Mouse (Mus musculus): ENCODE results near the gene Lcn10. TPM values are rescaled to one million over a fixed set of nuclear protein-coding genes. Genes with fewer than 3 reads are reported as not detected.

Gene Lcn10
- polyA plus RNA-seq, 1 experiment from 2014 or later, result not detected

DNA sequence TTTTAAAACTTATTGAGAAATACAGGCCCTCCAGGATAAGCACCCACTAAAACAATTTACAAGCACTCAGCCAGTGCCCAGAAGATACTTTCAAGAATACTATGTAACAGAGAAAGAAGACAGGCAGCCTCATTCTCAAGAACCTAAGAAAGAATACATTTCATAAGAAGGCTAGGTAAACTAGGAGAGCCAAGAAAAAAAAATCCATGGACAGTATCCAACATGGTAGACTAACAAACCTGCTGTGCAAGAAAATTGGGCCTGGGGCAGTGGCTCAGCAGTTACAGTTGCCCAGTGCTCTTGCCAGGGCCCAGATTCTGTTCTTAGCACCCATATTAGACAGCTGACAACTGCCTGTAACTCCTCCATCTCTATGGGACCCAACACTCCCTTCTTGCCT is 34.7 kb downstream of the Lcn10 start:
- Histone ChIP-seq H3K27me3 (ENCODE audit: control insufficient read depth, insufficient read depth, low read length) (no peaks in the 10 kb centered on the region), H3K9ac (replicated peaks; ENCODE audit: low read depth, low read length) (no peak overlapping the region)
- no peak for ATAC-seq (ENCODE audit: low read depth)

DNA sequence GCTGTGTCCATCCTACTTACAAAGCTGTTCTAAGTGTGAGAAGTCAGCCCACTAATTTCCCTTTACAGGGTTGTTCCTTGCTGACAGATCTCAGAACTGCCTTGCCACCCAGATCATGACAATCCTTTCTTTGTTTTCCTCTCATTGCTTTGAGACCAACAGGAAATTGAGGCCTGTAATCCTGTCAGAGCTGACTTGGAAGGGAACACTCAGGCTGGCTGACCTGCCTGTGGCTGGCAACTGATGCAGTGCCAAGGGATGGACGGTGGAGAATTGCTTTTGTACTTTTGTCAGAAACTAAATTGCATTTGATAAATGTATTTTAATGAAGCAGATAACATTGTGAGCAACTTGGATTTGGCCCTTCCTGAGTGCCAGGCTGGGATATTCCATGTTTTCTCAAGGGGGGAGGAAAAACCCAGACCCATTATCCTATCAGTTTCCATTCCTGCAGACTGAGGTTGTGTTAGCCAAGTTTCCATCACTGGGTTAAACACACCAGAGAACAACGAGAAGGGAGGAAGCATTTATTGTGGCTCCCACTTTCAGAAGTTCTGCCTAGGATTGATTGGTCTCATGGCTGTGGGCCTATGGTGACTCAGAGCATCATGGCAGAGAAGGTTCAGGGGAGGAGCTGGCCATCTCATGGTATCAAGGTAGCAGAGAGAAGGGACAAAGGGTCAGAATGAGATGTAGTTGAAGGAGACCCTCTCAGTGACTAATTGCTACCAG is 50.8 kb downstream of the Lcn10 start:
- Histone ChIP-seq H3K4me3 (ENCODE audit: low read depth, low read length) (no peak overlapping the region), H3K9me3 (ENCODE audit: control insufficient read depth, low read length) (no peaks in the 10 kb centered on the region), H3K27ac (ENCODE audit: low read depth, low read length) (no peak overlapping the region), H3K4me1 (ENCODE audit: control insufficient read depth, insufficient read depth, low read length) (no peaks in the 10 kb centered on the region), H3K27me3 (ENCODE audit: control insufficient read depth, insufficient read depth, low read length) (no peaks in the 10 kb centered on the region), H3K36me3 (ENCODE audit: control insufficient read depth, insufficient read depth, low read length) (no peaks in the 10 kb centered on the region), H3K9ac (replicated peaks; ENCODE audit: low read depth, low read length) (no peak overlapping the region), H3K4me2 (ENCODE audit: low read depth, low read length) (no peak overlapping the region)
- ATAC-seq (ENCODE audit: low read depth), result no peak
- WGBS, result 50% methylated on average over 2 of the region's 2 CpGs

More for the DNA sequence above, 34.7 kb downstream of the Lcn10 start:
- Histone ChIP-seq H3K27ac (ENCODE audit: low read depth, low read length) (no peak overlapping the region), H3K4me1 (ENCODE audit: control insufficient read depth, insufficient read depth, low read length) (no peaks in the 10 kb centered on the region), H3K36me3 (ENCODE audit: control insufficient read depth, insufficient read depth, low read length) (no peaks in the 10 kb centered on the region), H3K4me3 (ENCODE audit: low read depth, low read length) (no peak overlapping the region), H3K9me3 (ENCODE audit: control insufficient read depth, low read length) (no peaks in the 10 kb centered on the region), H3K4me2 (ENCODE audit: low read depth, low read length) (no peak overlapping the region)

Other genes with a start within 250 kb of the Lcn10 start
- 1.5 and 2.4 TPM in 2 replicates for gene Clic3, start 225.9 kb upstream of the Lcn10 start, polyA plus RNA-seq (2014; fragmentation: Nextera tagmentation; extraction: Ambion mirVana)
- 94.5 and 124 TPM in 2 replicates for gene Paxx, start 221.6 kb upstream of the Lcn10 start, polyA plus RNA-seq (2014; fragmentation: Nextera tagmentation; extraction: Ambion mirVana)
- 5.6 and 87.6 TPM in 2 replicates for gene Ptgds, start 212.7 kb upstream of the Lcn10 start, polyA plus RNA-seq (2014; fragmentation: Nextera tagmentation; extraction: Ambion mirVana)
- not detected in 2 replicates for gene Lcn12, start 188.8 kb upstream of the Lcn10 start, polyA plus RNA-seq (2014; fragmentation: Nextera tagmentation; extraction: Ambion mirVana)
- gene Fbxw5, start 182.0 kb upstream of the Lcn10 start, polyA plus RNA-seq (2014; fragmentation: Nextera tagmentation; extraction: Ambion mirVana), result 124 and 137 TPM in 2 replicates
- gene C8g, start 181.0 kb upstream of the Lcn10 start, polyA plus RNA-seq (2014; fragmentation: Nextera tagmentation; extraction: Ambion mirVana), result 5.6 and 6.8 TPM in 2 replicates
- gene Traf2, start 135.8 kb upstream of the Lcn10 start, polyA plus RNA-seq (2014; fragmentation: Nextera tagmentation; extraction: Ambion mirVana), result 12.6 and 14.8 TPM in 2 replicates
- gene Edf1, start 124.9 kb upstream of the Lcn10 start, polyA plus RNA-seq (2014; fragmentation: Nextera tagmentation; extraction: Ambion mirVana), result 373 and 390 TPM in 2 replicates
- gene Mamdc4, start 107.9 kb upstream of the Lcn10 start, polyA plus RNA-seq (2014; fragmentation: Nextera tagmentation; extraction: Ambion mirVana), result 2.2 and 2.3 TPM in 2 replicates
- gene Phpt1, start 107.5 kb upstream of the Lcn10 start, polyA plus RNA-seq (2014; fragmentation: Nextera tagmentation; extraction: Ambion mirVana), result 184 and 209 TPM in 2 replicates
- gene Ajm1, start 101.0 kb upstream of the Lcn10 start, polyA plus RNA-seq (2014; fragmentation: Nextera tagmentation; extraction: Ambion mirVana), result 8.1 and 13.3 TPM in 2 replicates
- gene Rabl6, start 74.2 kb upstream of the Lcn10 start, polyA plus RNA-seq (2014; fragmentation: Nextera tagmentation; extraction: Ambion mirVana), result 64.2 and 66.6 TPM in 2 replicates
- 0.33 and 0.43 TPM in 2 replicates for gene Ccdc183, start 65.0 kb upstream of the Lcn10 start, polyA plus RNA-seq (2014; fragmentation: Nextera tagmentation; extraction: Ambion mirVana)
- 48.5 and 55.3 TPM in 2 replicates for gene Tmem141, start 60.7 kb upstream of the Lcn10 start, polyA plus RNA-seq (2014; fragmentation: Nextera tagmentation; extraction: Ambion mirVana)
- gene Fcna, start 54.7 kb upstream of the Lcn10 start, polyA plus RNA-seq (2014; fragmentation: Nextera tagmentation; extraction: Ambion mirVana), result 0.63 and 3.3 TPM in 2 replicates
- not detected in 2 replicates for gene Lcn8, start 29.6 kb upstream of the Lcn10 start, polyA plus RNA-seq (2014; fragmentation: Nextera tagmentation; extraction: Ambion mirVana)
- not detected in 2 replicates for gene Lcn5, start 24.8 kb upstream of the Lcn10 start, polyA plus RNA-seq (2014; fragmentation: Nextera tagmentation; extraction: Ambion mirVana)
- gene Lcn6, start 5.9 kb upstream of the Lcn10 start, polyA plus RNA-seq (2014; fragmentation: Nextera tagmentation; extraction: Ambion mirVana), result not detected in 2 replicates
- gene Obp2a, start 17.3 kb downstream of the Lcn10 start, polyA plus RNA-seq (2014; fragmentation: Nextera tagmentation; extraction: Ambion mirVana), result not detected in 2 replicates
- 138 and 160 TPM in 2 replicates for gene Bmyc, start 24.0 kb downstream of the Lcn10 start, polyA plus RNA-seq (2014; fragmentation: Nextera tagmentation; extraction: Ambion mirVana)
- not detected in 2 replicates for gene Obp2b, start 54.3 kb downstream of the Lcn10 start, polyA plus RNA-seq (2014; fragmentation: Nextera tagmentation; extraction: Ambion mirVana)
- gene Lcn3, start 82.8 kb downstream of the Lcn10 start, polyA plus RNA-seq (2014; fragmentation: Nextera tagmentation; extraction: Ambion mirVana), result not detected in 2 replicates
- not detected in 2 replicates for gene Lcn11, start 94.3 kb downstream of the Lcn10 start, polyA plus RNA-seq (2014; fragmentation: Nextera tagmentation; extraction: Ambion mirVana)
- not detected in 2 replicates for gene Gm13539, start 99.5 kb downstream of the Lcn10 start, polyA plus RNA-seq (2014; fragmentation: Nextera tagmentation; extraction: Ambion mirVana)
- not detected in 2 replicates for gene Glt6d1, start 133.1 kb downstream of the Lcn10 start, polyA plus RNA-seq (2014; fragmentation: Nextera tagmentation; extraction: Ambion mirVana)
- gene Lcn9, start 140.4 kb downstream of the Lcn10 start, polyA plus RNA-seq (2014; fragmentation: Nextera tagmentation; extraction: Ambion mirVana), result not detected in 2 replicates
- gene Sohlh1, start 164.5 kb downstream of the Lcn10 start, polyA plus RNA-seq (2014; fragmentation: Nextera tagmentation; extraction: Ambion mirVana), result not detected in 2 replicates
- 18.9 and 22.9 TPM in 2 replicates for gene Kcnt1, start 181.0 kb downstream of the Lcn10 start, polyA plus RNA-seq (2014; fragmentation: Nextera tagmentation; extraction: Ambion mirVana)

Measured in neural tube, embryonic 14.5 days (tissue).